Mouse (Mus musculus): ENCODE measurements around the gene Lrig3.

- TF ChIP-seq CTCF (IDR thresholded peaks at IDR 0.05; ENCODE audit: extremely low read depth, insufficient read length, insufficient replicate concordance, low read depth, low read length) (no peak), POLR2A (IDR thresholded peaks at IDR 0.05; ENCODE audit: low read depth, low read length) (no peak)
Observed at GRCm38 (mm10) chr10:125995701-125996100, 29.7 kb downstream of the Lrig3 start.
